Mouse (Mus musculus): Measurements from ENCODE around the gene Gal3st1.
"Not testable (repeated sequence)": the region's sequence is repeated elsewhere in the genome, so short reads cannot be mapped to it uniquely, and the experiment has no call there.

Gene Gal3st1

DNA sequence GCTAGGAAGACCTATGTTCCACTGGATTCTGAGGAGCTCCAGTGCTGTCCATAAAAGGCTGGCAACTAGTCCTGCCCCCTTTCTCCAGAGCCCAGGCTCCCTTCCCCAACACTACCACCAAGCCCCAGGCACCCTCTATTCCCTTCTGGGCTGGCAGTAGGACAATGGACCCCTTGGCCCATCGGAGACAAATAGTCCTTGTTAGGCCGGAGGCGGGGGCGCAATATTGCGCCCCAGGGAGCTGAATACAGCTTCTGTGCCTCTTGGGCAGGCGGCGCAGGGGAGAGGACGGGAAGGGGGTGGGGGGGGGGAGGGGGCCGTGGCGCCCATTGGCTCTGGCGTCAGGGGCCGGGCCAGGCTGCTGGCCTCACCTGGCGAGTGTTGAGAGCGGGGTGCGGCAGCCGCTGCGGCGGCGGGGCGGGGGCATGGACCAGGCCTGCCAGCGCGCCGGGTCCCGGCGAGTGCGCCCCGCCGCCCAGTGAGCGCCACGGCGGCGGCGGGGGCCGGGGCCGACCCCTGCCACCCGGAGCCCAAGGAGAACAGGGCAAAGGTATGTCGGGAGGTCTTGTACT, at the start of gene Gal3st1:
Gene Gal3st1 (plus strand): TSS at position 346 of the 572 bp plus-strand sequence.
- no peak for DNase-seq (ENCODE audit: low spot score in 2 of 2)

GRCm38 (mm10) chr11:3933756-3934285, 49.6 kb upstream of the Gal3st1 start:
- no peak for DNase-seq (ENCODE audit: low spot score in 2 of 2)

- no peak for DNase-seq (ENCODE audit: low spot score in 2 of 2)
Measured at GRCm38 (mm10) chr11:3935135-3935534, 48.3 kb upstream of the Gal3st1 start.

DNA sequence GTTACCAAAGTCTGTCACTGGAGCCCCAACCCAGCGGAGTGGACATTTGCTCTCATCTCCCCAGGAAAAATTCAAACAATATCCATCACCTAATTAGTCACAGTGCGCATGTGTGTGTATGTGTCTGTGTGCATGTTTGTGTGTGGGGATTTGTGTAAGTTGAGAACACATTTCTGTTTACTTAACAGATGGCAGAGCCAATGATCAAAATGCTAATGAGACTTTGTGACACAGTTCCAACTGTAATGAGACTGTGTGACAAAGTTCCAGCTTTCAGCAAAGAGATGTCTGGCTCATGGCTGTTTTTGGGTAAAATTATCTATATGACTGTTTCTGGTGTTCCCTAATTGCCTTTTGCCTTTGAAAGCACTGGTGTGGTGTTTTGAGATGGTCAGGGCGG, 47.1 kb upstream of the Gal3st1 start:
- DNase-seq (ENCODE audit: low spot score in 2 of 2), result no peak

DNA sequence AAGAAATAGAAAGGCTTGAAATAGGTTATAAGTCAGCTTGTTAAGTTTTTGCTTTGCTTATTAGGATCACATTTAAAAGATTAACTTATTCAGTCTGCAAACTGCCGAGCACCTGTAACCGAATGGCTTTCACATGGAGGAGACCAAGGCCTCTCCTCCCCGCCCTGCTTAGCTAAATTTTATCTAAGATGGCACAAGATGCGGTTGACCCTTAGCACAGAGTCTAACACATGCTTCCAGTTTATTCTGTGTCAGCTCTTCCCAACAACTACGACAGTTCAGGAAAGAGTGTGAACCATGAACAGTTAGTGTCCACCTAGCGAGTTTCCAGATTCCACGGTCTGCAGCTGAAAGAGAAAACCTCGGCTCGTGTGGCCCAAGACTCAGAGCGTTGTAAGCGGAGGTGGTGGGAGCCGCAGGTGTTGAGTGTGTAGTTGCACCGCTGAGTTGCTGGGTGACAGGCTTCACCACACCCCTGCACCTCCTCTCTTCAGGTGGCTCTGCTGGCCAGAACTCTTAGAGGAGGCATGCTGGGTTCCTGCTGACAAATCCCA, 46.0 kb upstream of the Gal3st1 start:
- no peak for DNase-seq (ENCODE audit: low spot score in 2 of 2)

DNA sequence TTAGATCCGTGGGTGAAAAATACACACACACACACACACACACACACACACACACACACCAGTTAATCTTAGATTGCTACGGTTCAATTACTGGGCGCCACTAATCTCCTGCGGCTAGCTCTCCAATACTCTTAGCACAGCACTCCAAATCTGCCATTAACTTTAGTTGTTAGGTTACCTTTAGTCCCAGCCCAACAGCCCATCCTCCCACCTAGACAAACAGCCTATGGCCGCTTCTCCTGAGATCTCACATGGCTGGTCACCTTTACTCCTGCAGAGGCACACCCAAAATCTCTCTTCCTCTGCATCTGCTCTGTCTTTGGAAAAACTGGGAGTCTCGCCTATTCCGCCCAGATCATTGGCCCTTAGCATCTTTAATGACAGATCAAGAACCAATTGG, 42.1 kb upstream of the Gal3st1 start:
- DNase-seq (ENCODE audit: low spot score in 2 of 2), result no peak

DNA sequence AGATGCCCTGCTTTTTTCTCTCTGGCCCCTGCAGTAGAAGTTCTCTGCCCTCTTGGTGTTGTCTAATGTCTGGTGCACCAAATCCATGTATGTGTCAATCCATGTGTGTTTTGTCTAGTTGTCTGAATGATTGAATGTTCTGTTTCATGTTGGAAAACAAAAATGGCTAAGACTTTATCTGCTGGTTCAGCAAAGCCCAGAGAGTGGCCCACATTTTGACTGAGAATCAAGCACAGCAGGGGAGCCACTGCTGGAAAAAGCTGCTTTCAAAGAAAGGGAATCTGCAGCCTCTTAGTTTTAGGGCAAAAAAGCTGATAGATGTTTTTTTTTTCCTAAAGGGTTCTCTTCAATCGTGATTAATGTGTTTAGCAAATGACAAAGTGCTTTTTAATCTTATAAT, 37.0 kb upstream of the Gal3st1 start:
- no peak for DNase-seq (ENCODE audit: low spot score in 2 of 2)

DNA sequence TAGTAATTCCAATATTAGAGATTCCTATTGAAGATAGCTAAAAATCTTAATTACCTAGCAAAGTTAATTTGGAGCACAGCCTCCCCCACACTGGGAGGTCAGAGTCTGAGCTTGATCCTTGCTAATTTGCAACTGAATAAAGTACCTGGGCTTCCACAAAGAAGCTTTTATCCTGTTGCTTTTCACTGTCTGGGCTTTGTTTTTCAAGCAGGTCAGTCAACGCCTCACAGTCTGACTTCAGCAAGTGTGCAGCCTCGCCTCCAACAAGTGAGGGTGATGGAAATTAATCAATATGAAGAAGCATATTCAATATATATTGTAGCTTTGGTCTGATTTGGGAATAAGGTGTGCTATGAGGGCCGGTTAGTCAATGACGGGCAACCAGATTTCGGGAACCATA, 28.6 kb upstream of the Gal3st1 start:
- DNase-seq (ENCODE audit: low spot score in 2 of 2), result not testable (repeated sequence)

DNA sequence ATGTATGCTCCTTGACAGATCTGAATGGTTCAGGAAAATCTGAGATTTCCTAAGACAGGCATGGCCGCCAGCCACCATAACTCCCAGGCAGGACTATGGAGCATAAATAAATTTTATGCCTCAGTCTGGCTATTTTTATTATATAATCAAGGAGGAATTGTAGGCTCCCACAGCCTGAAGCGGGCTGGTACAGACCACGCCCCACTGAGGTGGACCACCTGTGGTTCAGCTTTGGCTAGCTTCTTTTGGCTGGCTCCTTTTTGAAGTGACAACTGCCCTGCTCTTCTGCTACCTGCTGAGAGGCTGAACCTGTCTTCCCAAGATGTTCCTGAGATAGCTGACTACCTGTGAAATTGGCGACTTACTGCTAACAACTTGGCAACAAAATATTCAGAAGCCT, 28.1 kb upstream of the Gal3st1 start:
- not testable (repeated sequence) for DNase-seq (ENCODE audit: low spot score in 2 of 2)

DNA sequence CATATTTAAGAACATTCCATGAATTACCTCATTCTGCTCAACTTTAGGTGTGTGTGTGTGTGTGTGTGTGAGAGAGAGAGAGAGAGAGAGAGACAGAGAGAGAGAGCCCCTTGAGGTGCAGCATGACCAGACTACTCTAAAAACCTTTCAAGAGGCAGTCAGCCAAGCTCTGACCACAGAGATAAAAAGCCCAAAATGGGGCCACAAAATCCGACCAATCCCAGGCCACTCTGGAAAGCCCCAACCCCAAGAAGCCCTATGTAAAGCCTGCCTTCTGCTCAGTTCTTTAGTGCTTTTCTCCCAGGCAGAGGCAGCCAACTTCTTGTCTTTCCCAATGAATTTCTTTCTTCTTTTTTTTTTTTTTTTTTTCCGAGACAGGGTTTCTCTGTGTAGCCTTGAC, 22.5 kb upstream of the Gal3st1 start:
- DNase-seq (ENCODE audit: low spot score in 2 of 2), result no peak

DNA sequence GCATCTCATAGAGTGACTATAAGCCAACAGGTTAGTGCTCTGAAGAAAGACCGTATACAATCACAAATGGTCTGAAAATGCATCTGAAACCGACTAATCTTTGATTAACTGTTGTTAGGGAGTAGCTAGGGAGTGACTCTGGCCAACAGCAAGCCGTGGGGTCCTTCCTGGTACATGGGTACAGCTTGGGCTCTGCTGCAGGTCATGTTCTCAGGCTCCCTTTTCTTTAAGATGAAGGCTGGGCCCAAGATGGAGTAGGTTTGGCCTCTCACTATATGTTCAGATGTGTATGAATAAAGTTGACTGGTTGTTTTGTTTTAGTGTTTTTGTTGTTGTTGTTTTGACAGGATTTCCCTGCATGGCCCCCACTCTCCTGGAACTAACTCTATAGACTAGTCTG, 21.7 kb upstream of the Gal3st1 start:
- DNase-seq (ENCODE audit: low spot score in 2 of 2), result no peak

DNA sequence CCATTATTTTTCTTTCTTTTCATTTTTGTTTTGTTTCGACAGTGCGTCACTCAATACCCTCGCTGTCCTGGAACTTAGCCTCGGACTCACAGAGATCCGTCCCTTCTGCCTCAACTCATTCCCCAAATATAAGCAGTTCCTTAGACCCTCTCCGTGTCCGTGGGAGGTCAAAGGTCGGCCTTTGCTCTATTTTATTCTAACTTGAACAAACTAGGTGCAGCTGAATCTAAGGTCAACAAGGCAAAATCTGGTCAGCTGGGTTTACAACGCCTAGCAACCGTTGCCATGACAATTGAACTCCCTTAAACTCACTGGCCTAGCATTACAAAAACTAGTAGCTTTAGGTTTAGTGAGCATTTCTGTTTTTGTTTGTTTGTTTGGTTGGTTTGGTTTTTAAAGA, 20.3 kb upstream of the Gal3st1 start:
- DNase-seq (ENCODE audit: low spot score in 2 of 2), result no peak

- DNase-seq (ENCODE audit: low spot score in 2 of 2), result peak; percentile 69 to 75
Measured at GRCm38 (mm10) chr11:3963610-3964415, 19.6 kb upstream of the Gal3st1 start, which contains the start of gene Pes1. Gene Pes1, plus strand, starts transcription at chr11:3963975.

DNA sequence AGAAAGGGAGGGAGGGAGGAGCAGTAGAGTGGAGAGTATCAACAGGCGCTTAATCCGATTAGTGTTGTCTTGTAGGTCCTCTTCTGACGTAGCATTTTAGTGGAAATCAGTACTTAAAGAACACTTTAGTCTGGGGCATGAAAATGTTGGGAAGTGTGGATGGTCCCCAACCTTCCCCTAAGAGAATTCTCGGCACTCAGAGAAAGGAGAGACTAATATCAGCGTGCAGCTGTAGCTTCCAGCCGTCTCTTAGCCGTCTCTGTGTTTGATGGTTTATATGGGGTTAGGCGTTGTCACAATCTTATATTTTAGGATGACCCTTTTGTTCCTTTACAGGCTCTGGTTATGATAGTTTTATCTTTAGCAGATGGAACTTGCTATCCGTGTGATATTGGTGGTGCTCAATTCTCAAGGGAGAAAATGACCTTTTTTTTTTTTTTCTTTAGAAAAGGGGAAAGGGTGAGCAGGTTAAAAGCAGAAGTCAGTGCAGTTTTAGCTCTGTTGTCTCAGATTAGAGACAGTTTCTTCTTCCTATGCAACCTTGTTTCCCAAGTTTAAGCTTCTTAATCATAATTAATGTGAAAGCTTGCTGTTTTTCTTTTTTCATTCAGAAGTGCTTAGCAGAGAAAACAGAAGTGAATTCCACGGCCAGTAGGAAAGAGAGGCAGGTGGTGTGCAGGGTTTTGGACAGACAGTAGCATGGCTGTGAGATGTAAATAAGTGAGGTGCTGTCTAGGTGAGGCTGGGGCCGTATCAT, 18.8 kb upstream of the Gal3st1 start:
- no peak for DNase-seq (ENCODE audit: low spot score in 2 of 2)

GRCm38 (mm10) chr11:3969837-3970236, 13.6 kb upstream of the Gal3st1 start:
- DNase-seq (ENCODE audit: low spot score in 2 of 2), result no peak

- no peak for DNase-seq (ENCODE audit: low spot score in 2 of 2)
Measured at GRCm38 (mm10) chr11:3970361-3970760, 13.1 kb upstream of the Gal3st1 start.

DNA sequence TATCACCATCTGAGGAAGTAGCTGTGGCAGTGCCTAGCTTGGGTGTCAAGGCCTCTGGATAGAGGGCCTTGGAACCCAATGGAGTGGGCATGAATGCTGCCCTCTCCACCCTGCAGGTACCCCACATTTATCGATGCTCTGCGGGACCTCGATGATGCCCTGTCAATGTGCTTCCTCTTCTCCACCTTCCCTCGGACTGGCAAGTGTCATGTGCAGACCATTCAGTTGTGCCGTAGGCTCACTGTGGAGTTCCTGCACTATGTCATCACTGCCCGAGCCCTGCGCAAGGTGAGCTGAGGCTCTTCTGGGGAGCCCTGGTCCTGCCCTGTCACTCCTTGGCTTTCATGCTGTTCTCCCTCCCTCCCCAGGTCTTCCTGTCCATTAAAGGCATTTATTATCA, 10.4 kb upstream of the Gal3st1 start:
- no peak for DNase-seq (ENCODE audit: low spot score in 2 of 2)

DNA sequence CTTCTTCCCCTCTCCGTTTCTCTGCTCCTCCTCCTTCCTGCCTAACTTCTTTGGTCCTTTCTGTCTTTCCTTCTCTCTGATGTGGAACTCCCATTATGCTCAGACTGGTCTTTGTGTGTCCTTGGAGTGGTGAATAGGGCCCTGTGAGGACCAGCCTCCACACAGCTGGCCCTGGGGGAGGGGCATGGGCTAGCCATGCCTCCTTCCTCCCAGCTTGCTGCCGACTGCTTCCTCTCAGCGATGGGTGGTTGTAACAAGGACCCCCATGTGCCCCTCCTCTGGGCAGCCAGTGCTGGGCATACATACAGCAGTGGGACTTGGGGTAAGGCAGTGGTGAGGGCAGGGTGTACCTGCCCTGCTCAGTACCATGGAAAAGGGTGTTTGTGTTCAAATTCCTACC, 9.1 kb upstream of the Gal3st1 start:
- no peak for DNase-seq (ENCODE audit: low spot score in 2 of 2)

DNA sequence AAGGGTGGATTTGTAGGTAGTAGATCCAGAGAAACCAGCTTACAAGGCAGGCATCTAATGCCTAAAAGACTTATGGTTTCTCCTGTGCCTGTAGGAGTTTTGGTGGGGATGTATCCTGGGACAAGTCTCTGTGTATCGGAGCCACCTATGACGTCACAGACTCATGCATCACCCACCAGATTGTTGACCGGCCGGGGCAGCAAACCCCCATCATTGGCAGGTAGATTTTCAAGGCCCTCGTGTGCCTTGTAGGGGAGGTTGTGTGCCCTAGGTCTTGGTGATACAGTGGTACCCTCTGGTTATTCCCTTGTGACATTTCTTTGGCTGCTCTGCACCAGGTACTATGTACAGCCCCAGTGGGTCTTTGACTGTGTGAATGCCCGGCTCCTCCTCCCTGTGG, 6.8 kb upstream of the Gal3st1 start, which contains the start of gene 4930556J24Rik:
Gene 4930556J24Rik (minus strand): TSS at position 101 of the 400 bp plus-strand sequence.
- DNase-seq (ENCODE audit: low spot score in 2 of 2), result no peak

DNA sequence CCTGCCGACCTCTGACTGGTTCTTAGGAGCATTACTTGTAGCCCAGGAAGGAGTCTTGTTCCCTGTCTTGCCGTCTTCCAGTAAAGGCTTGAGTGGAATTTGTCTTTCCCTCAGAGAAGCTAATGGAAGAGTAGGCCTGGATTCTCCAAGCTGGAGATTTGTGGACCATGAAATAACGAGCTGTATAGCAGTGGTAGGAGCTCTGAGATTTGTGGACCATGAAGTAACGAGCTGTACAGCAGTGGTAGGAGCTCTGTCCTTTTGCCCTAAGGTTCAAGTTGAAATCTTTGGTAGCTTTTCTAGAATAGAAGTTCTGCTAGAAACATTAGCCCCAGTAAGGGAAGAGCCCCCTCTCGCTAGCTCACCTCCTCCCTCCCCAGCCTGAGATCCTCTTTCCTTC, 5.0 kb upstream of the Gal3st1 start:
- no peak for DNase-seq (ENCODE audit: low spot score in 2 of 2)

DNA sequence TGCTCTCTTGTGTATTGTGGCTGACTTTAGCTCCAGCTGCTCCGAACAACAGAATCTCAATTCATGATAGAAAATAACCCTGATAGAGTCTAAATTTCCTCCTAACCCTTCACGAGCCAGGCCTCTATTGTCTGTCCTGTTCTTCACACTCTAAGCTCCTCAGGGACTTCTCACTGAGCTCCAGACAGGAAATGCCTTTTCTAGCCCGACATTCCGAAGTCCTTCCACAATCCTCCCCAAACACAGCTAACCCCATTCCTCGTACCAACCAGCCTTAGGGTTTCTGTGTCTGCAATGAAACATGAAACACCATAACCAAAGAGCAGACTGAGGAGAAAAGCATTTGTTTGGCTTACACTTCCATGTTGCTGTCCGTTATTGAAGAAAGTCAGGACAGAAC, 1.9 kb upstream of the Gal3st1 start:
- DNase-seq (ENCODE audit: low spot score in 2 of 2), result no peak
